Mouse (Mus musculus) lung, postnatal 36 days (tissue): ENCODE measurements around the gene Serbp1.
"Not testable (repeated sequence)": the region's sequence is repeated elsewhere in the genome, so short reads cannot be mapped to it uniquely, and the experiment has no call there.

Source experiments
- DNase-seq: peaks from one replicate; pipeline ENCODE4 v3.0.0; 2022; ENCODE audit warnings: mixed read lengths

Serbp1 gene

DNA sequence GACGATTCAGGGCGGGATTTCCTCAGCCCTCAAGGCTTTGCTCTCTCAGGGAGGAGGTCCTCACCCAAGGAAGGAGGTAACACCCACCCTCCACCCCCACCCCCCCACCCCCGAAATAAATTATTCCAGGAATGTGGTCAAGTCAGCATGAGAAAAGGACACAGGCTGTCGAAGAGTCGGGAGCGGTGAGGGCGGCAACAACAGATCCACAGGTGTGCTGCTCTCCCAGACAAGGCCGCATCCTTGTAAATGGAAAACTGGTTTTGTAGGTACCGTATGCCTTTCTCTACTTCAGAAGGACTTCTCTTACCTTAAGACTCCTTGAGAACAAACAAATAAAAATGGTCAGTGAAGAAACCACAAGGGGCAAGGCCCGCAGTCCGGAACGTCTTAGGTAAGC lies at the start of gene Serbp1:
Gene Serbp1, plus strand, starts transcription at position 200 of the 400 bp plus-strand sequence.
- no peak for DNase-seq

DNA sequence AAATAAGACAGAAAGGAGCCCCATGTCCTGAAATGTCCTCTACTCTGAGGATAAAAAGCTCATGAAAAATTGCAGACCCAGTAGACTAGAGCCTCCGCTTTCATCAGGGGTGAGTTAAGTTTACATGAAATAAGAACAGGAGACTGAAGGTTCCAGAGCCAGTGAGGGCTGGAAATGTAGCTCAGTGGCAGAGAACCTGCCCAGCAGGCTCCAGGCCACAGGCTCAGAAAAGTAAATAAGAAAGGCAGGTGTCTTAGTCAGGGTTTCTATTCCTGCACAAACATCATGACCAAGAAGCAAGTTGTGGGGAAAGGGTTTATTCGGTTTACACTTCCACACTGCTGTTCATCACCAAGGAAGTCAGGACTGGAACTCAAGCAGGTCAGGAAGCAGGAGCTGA lies 44.4 kb upstream of the Serbp1 start:
- no peak for DNase-seq

DNA sequence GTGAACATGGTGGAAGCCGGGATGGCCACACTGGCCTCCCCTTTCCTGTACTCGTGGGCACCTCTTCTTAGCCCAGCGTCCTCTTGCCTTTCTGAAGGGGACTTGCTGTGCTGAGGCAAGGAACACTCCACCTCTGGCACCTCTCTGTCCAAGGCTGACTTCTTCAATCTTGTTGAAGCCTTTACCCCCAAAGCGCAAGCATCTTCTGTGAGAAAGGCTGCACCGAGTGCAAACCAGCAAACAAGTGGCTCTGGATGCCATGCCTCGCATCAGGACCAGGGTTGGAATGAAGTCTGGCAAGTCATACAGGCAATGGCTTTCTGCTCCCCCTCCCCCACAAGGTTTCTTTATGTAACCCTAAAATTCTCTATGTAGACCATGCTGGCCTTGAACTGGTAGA lies 43.4 kb upstream of the Serbp1 start:
- DNase-seq = no peak

DNA sequence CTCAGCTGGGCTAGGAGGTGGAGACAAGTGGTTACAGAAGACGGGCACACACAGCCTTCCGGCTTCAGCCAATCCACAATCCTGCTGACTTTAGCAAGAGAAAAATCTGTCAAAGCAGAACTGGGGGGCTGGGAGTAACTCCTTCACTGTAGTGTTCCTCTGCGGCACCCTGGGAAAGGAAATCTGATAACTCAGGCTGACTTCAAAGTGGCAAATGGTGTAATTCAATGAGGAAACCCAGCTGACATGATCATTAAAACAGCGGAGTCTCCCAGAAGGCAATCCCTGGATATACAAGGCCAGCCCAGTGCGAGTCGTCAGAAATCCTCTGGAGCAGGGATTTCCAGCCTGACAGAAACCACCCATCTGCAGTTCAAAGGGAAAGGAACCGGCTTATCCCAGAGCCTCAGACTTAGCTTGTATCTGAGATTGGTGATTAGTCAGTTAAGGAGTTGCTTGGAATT lies 42.8 kb upstream of the Serbp1 start:
- DNase-seq = no peak

DNA sequence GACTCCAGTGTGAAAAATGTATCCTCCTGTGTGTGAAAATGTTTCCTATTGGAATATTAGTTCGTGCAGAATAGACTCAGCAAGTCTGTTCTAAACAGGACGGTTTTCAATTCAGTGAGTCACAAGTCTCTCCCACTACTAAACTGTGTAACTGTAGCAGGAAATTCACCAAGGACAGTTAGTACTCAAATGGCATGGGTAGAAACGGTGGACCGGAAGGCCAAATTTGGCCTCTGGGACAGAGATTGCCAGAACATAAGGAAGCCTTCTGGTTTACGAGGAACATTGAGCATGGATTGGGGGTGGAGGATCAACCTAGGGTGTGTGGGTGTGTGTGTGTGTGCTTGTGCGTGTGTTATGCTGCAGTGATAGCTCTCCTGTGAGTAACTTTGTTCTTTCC lies 41.2 kb upstream of the Serbp1 start:
- DNase-seq = no peak

DNA sequence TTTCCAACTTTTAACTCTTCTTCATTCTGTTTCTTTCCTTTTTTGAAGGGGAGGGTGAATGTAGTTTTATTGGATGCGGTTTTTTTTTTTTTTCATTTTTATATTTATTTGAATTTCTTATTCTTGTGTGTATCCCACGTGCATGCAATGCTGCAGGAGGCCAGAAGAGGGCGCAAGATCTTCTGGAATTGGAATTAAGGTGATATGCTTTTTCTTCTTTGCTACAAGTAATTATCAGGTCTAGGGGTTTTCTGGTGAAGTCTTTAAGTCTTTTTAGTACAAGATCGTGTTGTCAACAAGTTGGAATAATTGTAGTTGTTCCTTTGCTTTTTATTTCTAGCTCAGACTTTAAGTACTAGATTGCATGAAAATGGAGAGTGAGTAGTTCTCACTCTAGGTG lies 39.9 kb upstream of the Serbp1 start:
- DNase-seq = peak; percentile 73

DNA sequence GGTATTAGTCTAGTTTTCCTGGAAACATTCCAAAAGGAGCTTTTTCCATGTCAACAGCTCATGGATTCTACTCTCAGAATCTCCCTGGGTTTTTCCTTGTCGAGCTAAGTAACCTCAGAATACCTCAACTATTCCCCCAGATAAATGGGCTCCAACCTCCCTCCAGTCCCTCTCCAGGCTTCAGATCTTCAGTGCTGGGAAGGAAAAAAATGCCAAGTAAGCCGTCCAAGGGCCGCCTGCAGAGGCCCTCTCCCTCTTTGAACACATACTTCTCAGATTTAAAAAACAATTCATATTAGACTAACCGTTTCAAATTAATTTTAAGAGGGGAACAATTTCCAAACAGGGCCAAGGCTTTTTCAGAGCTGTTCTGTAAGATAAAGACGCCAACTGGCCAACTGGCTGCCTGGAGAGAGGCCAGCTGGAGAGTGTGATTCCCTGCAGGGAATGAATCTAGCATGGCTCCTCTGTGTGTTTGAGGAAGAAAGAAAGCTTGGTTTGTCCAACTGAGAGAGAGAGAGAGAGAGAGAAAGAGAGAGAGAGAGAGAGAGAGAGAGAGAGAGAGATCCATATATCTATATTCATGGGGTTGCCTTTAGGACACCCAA lies 37.2 kb upstream of the Serbp1 start:
- DNase-seq = peak; percentile 10

DNA sequence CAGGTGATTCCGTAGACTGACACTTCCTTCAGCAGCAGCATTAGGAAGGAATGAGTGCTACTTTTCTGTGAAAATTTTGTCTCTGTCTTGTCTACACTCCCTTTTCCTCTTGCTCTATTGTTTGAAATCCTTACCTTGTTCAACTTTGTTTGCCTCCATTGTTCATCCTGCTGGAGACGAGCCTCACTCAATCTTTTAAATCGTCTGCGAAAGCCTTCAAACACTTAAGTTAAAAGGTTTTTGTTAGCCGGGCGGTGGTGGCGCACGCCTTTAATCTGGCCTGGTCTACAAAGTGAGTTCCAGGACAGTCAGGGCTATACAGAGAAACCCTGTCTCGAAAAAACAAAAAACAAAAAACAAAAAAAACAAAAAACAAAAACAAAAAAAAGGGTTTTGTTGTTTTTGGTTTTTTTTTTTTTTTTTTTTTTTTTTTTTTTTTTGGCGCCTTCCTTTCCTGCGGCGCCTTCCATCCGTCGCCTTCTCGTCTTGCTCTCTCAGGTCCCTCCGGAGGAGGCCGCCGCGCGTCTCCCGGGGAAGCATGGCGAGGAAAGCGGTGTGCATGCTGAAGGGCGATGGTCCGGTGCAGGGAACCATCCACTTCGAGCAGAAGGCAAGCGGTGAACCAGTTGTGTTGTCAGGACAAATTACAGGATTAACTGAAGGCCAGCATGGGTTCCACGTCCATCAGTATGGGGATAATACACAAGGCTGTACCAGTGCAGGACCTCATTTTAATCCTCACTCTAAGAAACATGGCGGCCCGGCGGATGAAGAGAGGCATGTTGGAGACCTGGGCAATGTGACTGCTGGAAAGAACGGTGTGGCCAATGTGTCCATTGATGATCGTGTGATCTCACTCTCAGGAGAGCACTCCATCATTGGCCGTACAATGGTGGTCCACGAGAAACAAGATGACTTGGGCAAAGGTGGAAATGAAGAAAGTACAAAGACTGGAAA lies 32.6 kb upstream of the Serbp1 start:
- no peak for DNase-seq

DNA sequence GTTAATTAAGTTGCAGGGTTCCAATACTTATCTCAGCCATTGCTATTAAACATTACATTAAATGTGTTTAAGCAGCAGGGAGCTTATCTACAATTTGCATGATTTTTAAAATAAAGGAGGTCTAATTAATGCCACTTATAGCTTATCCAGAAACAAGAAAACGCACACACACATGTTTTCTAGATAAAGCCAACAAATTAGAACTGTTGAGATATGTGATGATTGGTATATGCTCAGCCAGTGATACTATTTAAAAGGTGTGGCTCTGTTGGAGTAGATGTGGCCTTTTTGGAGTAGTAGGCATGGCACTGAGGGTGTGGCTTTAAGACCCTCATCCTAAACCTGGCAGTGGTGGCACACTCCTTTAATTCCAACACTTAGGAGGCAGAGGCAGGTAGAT lies 25.6 kb upstream of the Serbp1 start:
- DNase-seq = no peak

DNA sequence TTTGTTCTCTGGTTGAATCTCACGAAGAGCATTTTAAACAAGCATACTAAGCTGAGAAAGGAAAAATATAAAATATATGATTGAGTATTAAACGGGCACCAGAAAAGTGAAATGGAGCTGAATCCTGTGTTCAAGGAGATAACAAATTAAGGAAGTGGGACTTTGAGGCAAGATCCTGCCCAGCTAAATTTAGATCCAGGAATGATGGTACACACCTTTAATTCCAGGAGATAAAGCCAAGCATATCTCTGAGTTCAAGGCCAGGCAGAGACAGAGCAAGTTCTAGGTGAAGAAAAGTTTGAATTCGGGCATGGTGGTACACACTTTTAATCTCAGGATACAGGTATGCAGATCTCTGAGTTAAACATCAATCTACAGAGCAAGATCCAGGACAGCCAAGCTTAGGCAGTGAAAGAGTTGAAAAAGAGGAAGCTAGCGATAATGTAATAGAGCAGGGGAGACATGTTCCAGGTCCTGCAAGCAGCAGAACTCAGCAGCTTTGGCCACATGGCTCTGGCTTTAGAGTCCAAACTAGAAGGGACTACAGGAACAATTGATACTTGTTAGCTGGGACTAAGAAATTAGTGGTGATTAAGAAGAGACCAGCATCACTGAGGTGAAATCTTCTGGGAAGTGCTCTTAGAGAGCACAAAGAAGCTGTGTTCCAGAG lies 24.4 kb upstream of the Serbp1 start:
- no peak for DNase-seq

DNA sequence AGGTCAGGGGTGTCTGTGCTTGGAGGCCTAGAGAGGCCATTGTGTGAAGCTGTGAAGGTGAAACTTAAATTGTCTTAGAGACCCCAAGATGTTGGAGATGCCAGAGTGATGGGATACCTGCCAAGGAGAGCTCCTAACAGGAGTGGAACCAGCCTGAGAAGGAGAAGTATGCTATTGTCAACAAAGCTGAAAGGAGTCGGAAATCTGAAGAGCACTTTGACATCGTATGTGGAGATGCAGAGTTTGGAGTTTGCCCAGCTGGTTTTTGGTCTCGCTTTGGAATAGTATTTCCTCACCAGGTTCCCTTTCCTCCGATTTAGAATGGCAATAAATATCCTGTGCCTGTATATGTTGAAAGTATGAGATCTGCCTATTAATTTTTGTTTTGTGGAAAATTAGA lies 20.6 kb upstream of the Serbp1 start:
- peak; percentile 40 for DNase-seq

DNA sequence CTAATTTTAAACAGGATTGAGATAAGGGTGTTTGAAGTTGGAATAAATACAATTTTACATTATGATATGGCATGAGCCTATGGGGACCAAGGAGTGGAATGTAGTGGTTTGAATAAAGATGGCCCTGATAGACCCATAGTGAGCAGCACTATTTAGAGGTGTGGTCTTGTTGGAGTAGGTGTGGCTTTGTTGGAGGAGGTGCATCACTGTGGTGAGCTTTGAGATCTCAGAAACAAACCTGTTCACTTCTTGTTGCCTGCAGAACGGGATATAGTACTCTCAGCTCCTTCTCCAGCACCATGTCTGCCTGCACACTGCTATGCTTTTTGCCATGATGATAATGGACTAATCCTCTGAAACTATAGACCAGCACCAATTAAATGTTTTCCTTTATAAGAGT lies 20.1 kb upstream of the Serbp1 start:
- DNase-seq = no peak

DNA sequence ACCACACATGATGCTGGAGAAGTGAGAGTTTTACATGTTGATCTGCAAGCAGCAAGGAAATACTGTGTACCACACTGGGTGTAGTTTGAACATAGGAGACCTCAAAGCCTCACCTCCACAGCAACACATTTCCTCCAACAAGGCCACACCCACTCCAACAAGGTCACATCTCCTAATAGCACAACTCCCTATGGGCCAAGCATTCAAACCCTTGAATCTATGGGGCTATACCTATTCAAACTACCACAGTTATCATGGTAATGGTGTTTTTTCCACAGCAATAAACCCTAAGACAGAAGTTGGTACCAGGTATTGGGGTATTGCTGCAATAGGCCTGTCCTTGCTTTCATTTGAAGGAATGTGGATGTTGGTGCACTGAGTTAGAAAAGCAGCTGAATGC lies 19.4 kb upstream of the Serbp1 start:
- DNase-seq = no peak

DNA sequence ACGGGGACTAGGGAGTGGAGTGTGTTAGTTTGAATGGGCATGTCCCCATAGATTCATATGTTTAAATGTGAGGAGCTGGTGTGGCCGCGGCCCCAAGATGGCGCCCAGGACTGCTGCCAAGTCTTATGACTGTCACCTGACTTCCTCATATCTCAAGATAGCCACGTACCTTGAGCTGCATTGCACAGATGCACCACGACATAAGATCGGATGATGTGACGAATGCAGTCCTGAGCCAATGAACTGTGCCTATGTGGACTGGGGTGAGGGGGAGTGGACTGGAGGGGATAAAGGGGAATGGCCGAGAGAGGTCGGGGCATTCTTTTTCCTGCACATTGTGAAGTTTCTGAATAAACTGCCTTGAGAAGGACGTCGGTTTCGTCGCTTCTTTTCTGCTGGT lies 18.0 kb upstream of the Serbp1 start:
- not testable (repeated sequence) for DNase-seq

DNA sequence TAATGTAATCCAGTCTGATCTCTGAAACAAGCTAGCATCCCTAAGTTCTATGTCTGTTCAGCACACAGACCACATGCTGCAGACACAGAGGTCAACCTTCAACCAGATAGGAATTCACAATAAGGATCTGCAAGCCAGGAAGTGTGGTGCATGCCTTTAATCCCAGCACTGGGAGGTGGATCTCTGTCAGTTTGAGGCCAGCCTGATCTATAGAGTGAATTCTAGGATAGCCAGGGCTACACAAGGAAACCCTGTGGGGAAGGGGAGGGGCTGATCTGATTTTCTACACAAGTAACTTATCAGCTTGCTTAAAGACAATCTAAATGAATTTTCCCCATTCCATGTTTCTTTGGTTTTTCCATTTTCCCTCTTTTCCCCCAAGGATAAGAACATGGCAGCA lies 17.2 kb upstream of the Serbp1 start:
- DNase-seq = no peak

DNA sequence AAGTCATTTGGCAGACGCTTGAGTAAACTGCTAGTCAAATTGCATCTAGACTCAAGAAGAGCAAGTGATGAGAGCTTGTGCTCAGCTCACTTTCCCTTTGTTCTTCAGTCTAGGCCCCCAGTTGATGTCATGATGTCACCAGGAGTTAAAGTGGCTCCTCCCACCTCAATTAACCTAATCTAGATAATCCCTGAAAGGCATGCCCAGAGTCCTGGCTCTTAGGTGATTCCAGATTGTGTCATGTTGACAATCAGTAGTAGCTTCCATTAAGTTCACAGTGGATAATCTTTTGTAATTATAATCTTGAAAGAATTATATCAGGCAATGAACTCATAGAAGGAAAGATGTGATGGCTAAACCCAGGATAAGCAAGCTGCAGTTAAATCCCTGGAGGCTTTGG lies 14.9 kb upstream of the Serbp1 start:
- DNase-seq = no peak

DNA sequence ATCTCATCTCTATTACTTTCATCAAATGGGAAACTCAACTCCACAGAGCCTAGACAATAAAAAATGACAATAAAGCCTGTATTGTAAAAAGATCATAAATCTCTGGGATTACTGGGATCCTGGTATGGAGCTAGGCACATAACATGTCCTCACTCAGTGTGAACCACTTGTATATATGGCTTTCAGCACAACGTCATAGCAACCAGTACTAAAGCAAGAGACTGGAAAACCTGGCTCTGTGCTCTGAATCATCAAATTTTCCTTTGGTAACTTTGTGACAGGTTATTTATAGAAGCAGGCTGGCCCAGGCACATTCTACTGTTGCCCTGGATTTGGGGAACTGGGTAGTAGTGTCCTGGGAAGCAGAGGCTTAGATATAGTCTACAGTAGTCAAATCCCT lies 14.5 kb upstream of the Serbp1 start:
- no peak for DNase-seq

DNA sequence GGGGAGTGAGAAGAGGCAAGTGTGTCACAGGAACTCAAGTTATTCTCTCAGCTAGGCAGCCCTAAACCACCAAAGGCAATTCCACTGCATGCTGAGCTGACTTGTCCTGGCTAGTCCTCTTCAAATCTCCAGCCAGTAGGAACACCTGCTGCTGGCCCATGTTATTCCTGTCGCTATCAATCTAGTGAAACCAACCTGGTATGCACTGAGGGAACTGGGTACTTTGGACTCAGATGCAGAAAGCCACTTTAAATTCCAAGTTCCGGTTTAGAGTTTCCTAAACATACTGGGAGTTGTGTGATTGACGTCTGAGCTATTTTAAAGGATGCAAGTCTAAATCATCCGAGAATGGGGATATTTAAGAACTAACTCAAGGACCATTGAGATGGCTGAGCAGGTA lies 11.7 kb upstream of the Serbp1 start:
- DNase-seq = no peak

DNA sequence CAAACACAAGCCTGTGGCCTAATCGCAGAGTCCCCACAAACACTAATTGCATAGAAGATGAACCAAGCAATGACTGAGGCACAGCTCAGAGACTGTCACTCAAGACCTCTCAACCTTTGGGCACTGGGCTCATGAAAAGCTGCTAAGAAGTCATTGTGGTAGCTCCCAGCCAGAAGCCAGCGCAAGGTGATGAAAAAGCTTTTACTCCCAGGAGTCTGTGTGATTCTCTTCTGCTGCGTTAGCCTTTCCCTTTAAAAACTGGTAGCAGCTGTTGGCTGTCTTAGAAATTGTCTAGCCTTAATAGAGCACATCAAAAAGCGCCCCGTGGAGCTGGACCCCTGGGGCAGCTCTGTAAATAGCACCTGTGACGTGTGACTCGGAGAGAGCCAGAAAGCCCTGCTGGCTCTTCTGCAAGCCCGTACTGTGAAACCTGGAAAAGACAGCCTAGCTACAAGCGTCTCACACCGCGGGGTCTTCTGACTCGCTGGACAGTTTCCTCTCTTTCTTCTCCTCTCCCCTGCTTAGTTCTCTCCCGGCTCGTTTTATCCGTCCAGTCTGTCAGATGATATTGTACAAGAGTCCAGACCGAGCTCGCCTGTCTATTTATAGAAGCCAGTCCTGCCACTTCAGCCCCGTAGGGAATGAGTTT lies 9.4 kb upstream of the Serbp1 start:
- peak; percentile 32 for DNase-seq

DNA sequence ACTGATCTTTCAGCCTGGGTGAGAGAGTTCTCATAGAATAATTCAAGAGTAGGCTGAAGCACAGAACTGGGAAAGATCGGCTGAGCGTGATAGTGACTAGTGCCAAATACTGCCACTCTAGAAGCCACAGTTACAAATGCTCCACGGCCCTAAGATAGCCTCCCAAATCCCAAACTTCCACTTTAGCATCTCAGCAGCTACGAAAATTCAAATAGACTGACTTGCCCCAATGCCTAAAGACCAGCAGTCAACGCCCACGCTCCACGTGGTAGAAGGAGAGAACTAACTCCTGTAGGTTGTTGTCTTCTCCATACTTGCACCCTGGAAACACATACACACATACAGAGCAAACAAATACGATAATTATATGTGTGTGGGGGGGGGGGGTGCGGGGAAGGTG lies 8.5 kb upstream of the Serbp1 start:
- DNase-seq = no peak

DNA sequence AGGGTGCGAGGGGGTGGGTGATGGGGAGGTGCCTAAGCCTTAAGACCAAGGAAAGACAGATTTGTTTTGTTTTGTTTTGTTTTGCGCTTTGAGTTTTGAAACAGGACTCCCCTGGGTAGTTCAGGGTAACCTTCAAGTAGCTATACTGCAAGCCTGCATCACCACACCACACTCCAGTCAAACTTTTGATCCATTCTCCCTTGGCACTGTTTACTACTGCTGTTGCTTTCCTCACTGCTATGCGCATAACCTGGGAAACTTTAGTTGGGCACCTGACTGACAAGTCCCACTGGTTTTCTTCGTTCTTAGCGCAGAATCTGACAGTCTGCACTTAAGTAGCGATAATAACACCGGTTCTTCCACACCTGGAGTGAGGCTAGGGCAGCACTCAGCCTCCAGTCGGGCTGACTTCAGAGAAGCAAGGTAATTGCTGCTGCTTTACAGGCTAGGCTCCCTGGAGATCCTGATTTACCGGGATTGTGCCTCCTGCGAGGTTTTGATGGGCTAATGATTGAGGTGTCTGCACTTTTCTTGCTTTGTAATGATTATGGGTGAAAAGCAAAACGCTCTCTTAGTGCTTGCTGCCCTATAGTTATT lies 8.0 kb upstream of the Serbp1 start:
- DNase-seq = peak; percentile 21

DNA sequence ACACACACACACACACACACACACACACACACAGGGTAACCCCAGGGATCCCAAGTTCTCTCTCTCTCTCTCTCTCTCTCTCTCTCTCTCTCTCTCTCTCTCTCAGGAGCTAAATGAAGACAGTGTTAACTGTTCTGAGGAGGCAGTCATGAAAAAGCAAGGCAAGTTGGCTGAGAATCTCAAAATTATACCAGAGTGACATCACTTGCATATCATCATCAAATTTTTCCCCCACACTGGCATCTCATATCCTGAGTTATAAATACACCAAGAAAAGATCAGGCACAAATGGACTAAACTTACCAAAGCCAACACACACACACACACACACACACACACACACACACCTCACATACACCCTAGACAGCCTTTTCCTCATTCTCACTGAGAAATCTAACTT lies 7.0 kb upstream of the Serbp1 start:
- DNase-seq = no peak

DNA sequence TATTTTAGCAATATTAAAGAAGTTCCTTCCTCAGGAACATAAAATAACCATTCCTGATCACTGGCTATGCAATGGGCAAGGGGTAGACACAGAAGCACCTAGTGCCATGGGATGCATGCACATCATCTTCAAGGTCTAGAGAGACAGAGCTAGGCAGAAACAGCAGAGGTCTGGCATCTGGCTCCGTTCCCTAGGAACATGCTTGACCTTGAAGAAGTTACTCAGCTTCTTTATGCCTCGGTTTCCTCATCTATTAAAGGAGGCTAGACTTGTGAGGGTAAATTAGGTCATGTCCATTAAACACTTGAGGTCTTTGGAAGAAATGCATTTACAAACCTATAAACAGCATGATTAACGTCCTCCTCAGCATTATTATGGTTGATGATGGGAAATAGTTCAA lies 2.3 kb upstream of the Serbp1 start:
- DNase-seq = no peak
